Mouse (Mus musculus) megakaryocyte, embryonic 14.5 days (primary cell): ENCODE data around the gene Tbc1d8.

ENCODE experiments used
- FLI1 ChIP-seq: IDR thresholded peaks from 2 replicates; pipeline ENCODE4 v1.6.1; 2012; ENCODE audit warnings: low read length, inconsistent platforms, mixed read lengths
- GATA1 ChIP-seq: IDR thresholded peaks from 3 replicates; pipeline ENCODE4 v1.6.1; 2012; ENCODE audit warnings: mixed read lengths, low read length, inconsistent platforms, borderline replicate concordance

GRCm38 (mm10) chr1:39368267-39368841, 110.2 kb downstream of the Tbc1d8 start:
- TF ChIP-seq GATA1: no peak
- no peak for TF ChIP-seq FLI1
